Mouse (Mus musculus) intestine, embryonic 14.5 days (tissue): Measurements from ENCODE around the gene Camta1. TPM values are rescaled to one million over a fixed set of nuclear protein-coding genes. Genes with fewer than 3 reads are reported as not detected.

Experiments used
- ATAC-seq: fragments of 200-750 bp; cut with Nextera tagmentation; replicated peaks from 2 replicates; pipeline ENCODE4 v1.8.0; 2017; ENCODE audit warnings: low read depth, moderate number of reproducible peaks, moderate TSS enrichment, moderate library complexity; ENCODE audit not compliant: low FRiP score, low TSS enrichment
- DNase-seq: peaks from one replicate; pipeline ENCODE4 v3.0.0-alpha.2; 2018; ENCODE audit warnings: low spot score
- H3K27ac ChIP-seq: fragments of 300-500 bp; sonication (generic); 2 replicates; pipeline ENCODE4 v1.5.1; 2014; ENCODE audit warnings: low read depth, mild to moderate bottlenecking, control low read depth
- H3K27me3 ChIP-seq: fragments of 300-500 bp; sonication (generic); replicated peaks from 2 replicates; pipeline ENCODE4 v1.6.1; 2014; ENCODE audit warnings: low read length, control low read depth; ENCODE audit not compliant: control insufficient read depth, insufficient read depth
- H3K36me3 ChIP-seq: fragments of 300-500 bp; sonication (generic); 2 replicates; pipeline ENCODE4 v1.6.1; 2014; ENCODE audit warnings: low read length, control low read depth; ENCODE audit not compliant: control insufficient read depth, insufficient read depth
- H3K4me1 ChIP-seq: fragments of 300-500 bp; sonication (generic); replicated peaks from 2 replicates; pipeline ENCODE4 v1.6.1; 2014; ENCODE audit warnings: low read length, control low read depth, mixed read lengths; ENCODE audit not compliant: control insufficient read depth, insufficient read depth
- H3K4me2 ChIP-seq: fragments of 300-500 bp; sonication (generic); 2 replicates; pipeline ENCODE4 v1.6.1; 2014; ENCODE audit warnings: low read length
- H3K4me3 ChIP-seq: fragments of 300-500 bp; sonication (generic); 2 replicates; pipeline ENCODE4 v1.5.1; 2014; ENCODE audit warnings: low read depth, low read length, control low read depth, mixed read lengths
- H3K9ac ChIP-seq: fragments of 300-500 bp; sonication (generic); 2 replicates; pipeline ENCODE4 v1.6.1; 2014; ENCODE audit warnings: mild to moderate bottlenecking, low read length
- H3K9me3 ChIP-seq: fragments of 300-500 bp; sonication (generic); 2 replicates; pipeline ENCODE4 v1.6.1; 2016; ENCODE audit warnings: low read length, control low read depth; ENCODE audit not compliant: control insufficient read depth
- WGBS: fragments of 180-500 bp; shearing (Covaris S2); extraction: QIAGEN DNeasy Blood & Tissue Kit; methylation state at CpG from one replicate; pipeline ENCODE4 v1.1.7; 2014; 5-methylcytosine and 5-hydroxymethylcytosine counted together
- polyA plus RNA-seq: library from polyadenylated mRNA; unstranded; fragments of >200 nt; fragmentation: Nextera tagmentation; extraction: Ambion mirVana; gene quantifications from 2 replicates; pipeline ENCODE4 v1.2.1, GENCODE M21; 2014

Gene Camta1
- polyA plus RNA-seq, 1 experiment from 2014 or later: 88.1 TPM

DNA sequence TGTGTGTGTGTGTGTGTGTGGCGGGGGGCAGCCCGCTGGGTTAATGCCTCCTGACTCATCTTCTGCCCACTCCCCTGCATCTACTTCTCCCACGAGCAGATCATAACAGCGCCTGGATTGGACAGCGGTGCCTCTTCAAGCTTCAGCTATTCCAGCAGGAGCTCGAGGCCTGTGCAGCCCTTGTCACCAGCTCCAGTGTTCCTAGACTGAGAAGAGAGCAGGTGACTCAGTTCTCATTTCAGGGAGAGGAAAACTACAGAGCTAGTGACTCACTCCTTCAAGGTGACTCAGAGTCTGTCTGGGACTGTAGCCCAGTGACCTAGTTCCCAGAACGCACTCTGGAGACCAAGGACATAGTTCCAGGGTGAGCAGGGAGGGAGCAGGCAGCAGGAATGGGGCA is 522.3 kb downstream of the Camta1 start:
- Histone ChIP-seq H3K9ac (no peak overlapping the region), H3K27me3 (no peaks in the 10 kb centered on the region), H3K4me1 (0 out of 2 replicates have a peak, but pooled peaks cover 2% of the 10 kb centered on the region), H3K27ac (no peak overlapping the region), H3K4me2 (no peak overlapping the region), H3K9me3 (no peaks in the 10 kb centered on the region), H3K4me3 (no peak overlapping the region), H3K36me3 (no peaks in the 10 kb centered on the region)
- DNase-seq (no peak), ATAC-seq (no peak)
- WGBS: 78% methylated on average over 7 of the region's 7 CpGs

GRCm38 (mm10) chr4:151338931-151339330 is 522.7 kb downstream of the Camta1 start:
- H3K9ac ChIP-seq: no peak overlapping the region
- H3K4me1 ChIP-seq: 0 out of 2 replicates have a peak, but pooled peaks cover 2% of the 10 kb centered on the region
- DNase-seq: no peak
- 79% methylated on average over 7 of the region's 7 CpGs for whole genome bisulfite sequencing
- no peak overlapping the region for H3K27ac ChIP-seq
- H3K4me3 ChIP-seq: no peak overlapping the region
- H3K27me3 ChIP-seq: no peaks in the 10 kb centered on the region
- no peak overlapping the region for H3K4me2 ChIP-seq
- H3K36me3 ChIP-seq: no peaks in the 10 kb centered on the region
- no peak for ATAC-seq
- H3K9me3 ChIP-seq: no peaks in the 10 kb centered on the region

GRCm38 (mm10) chr4:151337543-151337942 is 524.1 kb downstream of the Camta1 start:
- 20% methylated on average over 11 of the region's 11 CpGs for WGBS

DNA sequence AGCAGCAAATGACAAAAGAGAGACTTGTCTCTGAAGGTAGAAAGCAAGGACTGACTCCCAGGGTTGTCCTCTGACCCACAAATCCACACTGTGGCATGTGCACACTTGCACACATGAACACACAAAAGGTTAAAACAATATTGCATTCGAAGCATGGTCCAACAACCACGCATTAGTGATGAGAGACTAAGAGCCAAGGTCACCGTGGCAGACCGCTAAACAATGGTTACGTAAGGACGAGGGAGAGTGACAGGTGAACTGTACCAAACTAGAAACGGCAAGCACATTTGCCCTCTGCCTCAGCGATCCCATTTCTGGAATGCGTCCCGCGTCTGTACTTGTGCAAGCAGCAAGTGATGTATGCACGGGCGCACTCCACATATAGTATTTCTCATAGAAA is 525.3 kb downstream of the Camta1 start:
- Histone ChIP-seq H3K27me3 (no peaks in the 10 kb centered on the region), H3K36me3 (no peaks in the 10 kb centered on the region), H3K9me3 (no peaks in the 10 kb centered on the region), H3K4me3 (no peak overlapping the region), H3K27ac (no peak overlapping the region), H3K4me2 (no peak overlapping the region), H3K9ac (no peak overlapping the region), H3K4me1 (0 out of 2 replicates have a peak, but pooled peaks cover 2% of the 10 kb centered on the region)
- ATAC-seq (no peak), DNase-seq (no peak)
- 69% methylated on average over 13 of the region's 13 CpGs for WGBS

More at GRCm38 (mm10) chr4:151337543-151337942, 524.1 kb downstream of the Camta1 start:
- ATAC-seq (no peak), DNase-seq (no peak)
- H3K4me2 ChIP-seq: no peak overlapping the region
- no peaks in the 10 kb centered on the region for H3K9me3 ChIP-seq
- no peak overlapping the region for H3K4me3 ChIP-seq
- no peak overlapping the region for H3K9ac ChIP-seq
- no peak overlapping the region for H3K27ac ChIP-seq
- no peaks in the 10 kb centered on the region for H3K36me3 ChIP-seq
- 0 out of 2 replicates have a peak, but pooled peaks cover 2% of the 10 kb centered on the region for H3K4me1 ChIP-seq
- H3K27me3 ChIP-seq: no peaks in the 10 kb centered on the region

GRCm38 (mm10) chr4:151334951-151335742 is 526.5 kb downstream of the Camta1 start:
- Histone ChIP-seq H3K4me2 (no peak overlapping the region), H3K4me1 (0 out of 2 replicates have a peak, but pooled peaks cover 2% of the 10 kb centered on the region), H3K27me3 (no peaks in the 10 kb centered on the region), H3K36me3 (no peaks in the 10 kb centered on the region), H3K9me3 (no peaks in the 10 kb centered on the region), H3K4me3 (no peak overlapping the region), H3K9ac (no peak overlapping the region), H3K27ac (no peak overlapping the region)
- WGBS: 46% methylated on average over 23 of the region's 23 CpGs
- peak; percentile 56 for ATAC-seq
- DNase-seq: peak; percentile 78

- Histone ChIP-seq H3K27ac (no peak overlapping the region), H3K4me2 (no peak overlapping the region), H3K9ac (no peak overlapping the region), H3K4me3 (no peak overlapping the region), H3K4me1 (no peaks in the 10 kb centered on the region), H3K27me3 (no peaks in the 10 kb centered on the region), H3K9me3 (no peaks in the 10 kb centered on the region), H3K36me3 (no peaks in the 10 kb centered on the region)
- no peak for DNase-seq
- 83% methylated on average over 19 of the region's 19 CpGs for WGBS
- no peak for ATAC-seq
Measured at GRCm38 (mm10) chr4:151332074-151332849, 529.4 kb downstream of the Camta1 start.

GRCm38 (mm10) chr4:151330983-151331382 is 530.7 kb downstream of the Camta1 start:
- Histone ChIP-seq H3K36me3 (no peaks in the 10 kb centered on the region), H3K9ac (no peak overlapping the region), H3K9me3 (no peaks in the 10 kb centered on the region), H3K27me3 (no peaks in the 10 kb centered on the region), H3K4me3 (no peak overlapping the region), H3K4me1 (no peaks in the 10 kb centered on the region; the same call in 1 of the 2 replicates), H3K27ac (no peak overlapping the region), H3K4me2 (no peak overlapping the region)
- DNase-seq (no peak), ATAC-seq (no peak)
- 67% methylated on average over 8 of the region's 8 CpGs for WGBS

DNA sequence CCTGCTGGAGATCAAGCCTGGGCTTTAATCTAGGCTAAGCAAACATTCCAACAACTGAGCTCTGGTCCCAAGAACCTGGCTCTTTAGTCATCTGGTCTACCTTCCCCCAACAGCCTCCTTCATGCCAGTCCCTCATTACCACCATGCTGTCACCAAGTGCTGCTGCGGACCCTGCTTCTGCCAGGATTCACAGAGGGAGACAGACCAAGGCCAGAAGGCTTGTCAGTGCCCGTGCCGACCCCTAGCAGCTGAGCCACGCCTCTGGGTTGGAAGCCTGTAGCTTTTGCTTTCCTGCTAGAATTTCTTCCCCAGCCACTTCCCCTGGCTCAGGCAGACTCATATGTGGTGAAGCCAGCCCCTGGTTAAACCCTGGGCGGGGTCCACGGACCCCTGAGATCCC is 533.6 kb downstream of the Camta1 start:
- Histone ChIP-seq H3K4me1 (no peaks in the 10 kb centered on the region; the same call in 1 of the 2 replicates), H3K4me3 (no peak overlapping the region), H3K9ac (no peak overlapping the region), H3K36me3 (no peaks in the 10 kb centered on the region), H3K9me3 (no peaks in the 10 kb centered on the region), H3K27ac (no peak overlapping the region), H3K27me3 (no peaks in the 10 kb centered on the region), H3K4me2 (no peak overlapping the region)
- ATAC-seq: no peak
- no peak for DNase-seq
- 70% methylated on average over 6 of the region's 6 CpGs for WGBS
